Mouse (Mus musculus): ENCODE data around the gene Pth2r. TPM values are rescaled to one million over a fixed set of nuclear protein-coding genes. Genes with fewer than 3 reads are reported as not detected.

Pth2r gene
- total and polyA plus RNA-seq, 3 experiments = not detected

GRCm38 (mm10) chr1:65312896-65313295 is 31.0 kb downstream of the Pth2r start:
- Histone ChIP-seq H3K4me3 (replicated peaks in 1 of 3; ENCODE audit: low read depth in 2 of 3, low read length in 2 of 3, poor library complexity in 1 of 3) (no peak overlapping the region), H3K36me3 (replicated peaks in 1 of 2; ENCODE audit: control insufficient read depth in 1 of 2, insufficient read depth in 1 of 2, low read length in 1 of 2) (no peaks in the 10 kb centered on the region), H3K79me2 (replicated peaks; ENCODE audit: control insufficient read depth, extremely low read depth, insufficient read depth, poor library complexity, severe bottlenecking) (no peaks in the 10 kb centered on the region), H3K9me3 (replicated peaks; ENCODE audit: low read length) (no peaks in the 10 kb centered on the region), H3K4me2 (ENCODE audit: insufficient read depth, low read depth, poor library complexity, severe bottlenecking) (no peak overlapping the region; the same call in 1 of the 2 replicates), H3K27ac (ENCODE audit: insufficient read depth, low read depth) (no peak overlapping the region), H3K9ac (ENCODE audit: insufficient read depth, low read depth) (no peak overlapping the region), H3K4me1 (ENCODE audit: control insufficient read depth in 1 of 2, insufficient read depth in 2 of 2) (peaks cover 0 to 6% of the 10 kb centered on the region in 2 experiments; a peak in 1 of 4 replicates), H3K27me3 (replicated peaks) (no peaks in the 10 kb centered on the region)
- dilution Hi-C loops (cut with MboI; ENCODE audit: extremely low pct_ligation_motif_present, extremely low pct_unique_long_range_greater_than_20kb, low sequenced_read_pairs) (no loop called here), in situ Hi-C loops (cut with MboI; ENCODE audit: low pct_ligation_motif_present, low pct_unique_long_range_greater_than_20kb, low sequenced_read_pairs) (loop anchor here (25.0 kb wide), 1 partner anchor 799 kb away; no protein-coding TSS in a partner anchor)
- TF ChIP-seq RAD21 (IDR thresholded peaks at IDR 0.05; ENCODE audit: low read depth, low read length) (peak; percentile 8), USF2 (conservative IDR thresholded peaks at IDR 0.05; ENCODE audit: low read depth, low read length) (no peak), NELFE (IDR thresholded peaks at IDR 0.05; ENCODE audit: low read depth, low read length) (no peak), CTCF (conservative IDR thresholded peaks at IDR 0.05 in 1 of 2, IDR thresholded peaks at IDR 0.05 in 1 of 2; ENCODE audit: low read depth in 2 of 2, low read length in 2 of 2) (peak in 1 of 2 experiments; percentile 44; a peak in 2 of 4 replicates), MYC (IDR thresholded peaks at IDR 0.05; ENCODE audit: low read depth, low read length) (no peak)
- DNase-seq (ENCODE audit: extremely low read depth) = no peak

GRCm38 (mm10) chr1:65314054-65315021 is 32.5 kb downstream of the Pth2r start:
- Histone ChIP-seq H3K9ac (ENCODE audit: insufficient read depth, low read depth) (no peak overlapping the region), H3K9me3 (replicated peaks; ENCODE audit: low read length) (no peaks in the 10 kb centered on the region), H3K4me1 (ENCODE audit: control insufficient read depth in 1 of 2, insufficient read depth in 2 of 2) (peaks cover 0 to 6% of the 10 kb centered on the region in 2 experiments; a peak in 1 of 4 replicates), H3K27ac (ENCODE audit: insufficient read depth, low read depth) (no peak overlapping the region), H3K79me2 (replicated peaks; ENCODE audit: control insufficient read depth, extremely low read depth, insufficient read depth, poor library complexity, severe bottlenecking) (no peaks in the 10 kb centered on the region), H3K36me3 (replicated peaks in 1 of 2; ENCODE audit: control insufficient read depth in 1 of 2, insufficient read depth in 1 of 2, low read length in 1 of 2) (no peaks in the 10 kb centered on the region), H3K27me3 (replicated peaks) (no peaks in the 10 kb centered on the region), H3K4me3 (replicated peaks in 1 of 3; ENCODE audit: low read depth in 2 of 3, low read length in 2 of 3, poor library complexity in 1 of 3) (no peak overlapping the region), H3K4me2 (ENCODE audit: insufficient read depth, low read depth, poor library complexity, severe bottlenecking) (no peak overlapping the region)
- TF ChIP-seq UBTF (IDR thresholded peaks at IDR 0.05; ENCODE audit: low read depth, low read length) (no peak), USF2 (conservative IDR thresholded peaks at IDR 0.05; ENCODE audit: low read depth, low read length) (no peak), E2F4 (IDR thresholded peaks at IDR 0.05; ENCODE audit: insufficient replicate concordance, low read depth, low read length) (no peak), SMC3 (IDR thresholded peaks at IDR 0.05; ENCODE audit: low read depth, low read length) (no peak), ETS1 (conservative IDR thresholded peaks at IDR 0.05; ENCODE audit: low read depth, low read length) (no peak), BHLHE40 (IDR thresholded peaks at IDR 0.05; ENCODE audit: low read depth, low read length) (no peak), NRF1 (IDR thresholded peaks at IDR 0.05; ENCODE audit: low read depth, low read length) (no peak), ZMIZ1 (IDR thresholded peaks at IDR 0.05; ENCODE audit: low read depth, low read length) (no peak), ELF1 (IDR thresholded peaks at IDR 0.05; ENCODE audit: low read depth, low read length) (no peak), KAT2A (IDR thresholded peaks at IDR 0.05; ENCODE audit: insufficient replicate concordance, low read length) (no peak), MAZ (IDR thresholded peaks at IDR 0.05; ENCODE audit: low read depth, low read length) (no peak), TBP (conservative IDR thresholded peaks at IDR 0.05; ENCODE audit: low read depth, low read length) (no peak), MEF2A (IDR thresholded peaks at IDR 0.05; ENCODE audit: borderline replicate concordance, low read depth, low read length) (no peak), HCFC1 (IDR thresholded peaks at IDR 0.05; ENCODE audit: low read depth, low read length) (no peak), NELFE (IDR thresholded peaks at IDR 0.05; ENCODE audit: low read depth, low read length) (no peak)
- DNase-seq (ENCODE audit: extremely low read depth) = no peak
- dilution Hi-C loops (cut with MboI; ENCODE audit: extremely low pct_ligation_motif_present, extremely low pct_unique_long_range_greater_than_20kb, low sequenced_read_pairs) (no loop called here), in situ Hi-C loops (cut with MboI; ENCODE audit: low pct_ligation_motif_present, low pct_unique_long_range_greater_than_20kb, low sequenced_read_pairs) (loop anchor here (25.0 kb wide), 1 partner anchor 798 kb away; no protein-coding TSS in a partner anchor)

Data from CH12.LX (cell line).